Mouse (Mus musculus) heart, adult 10 weeks (tissue): ENCODE data around the gene Soga3. TPM values are rescaled to one million over a fixed set of nuclear protein-coding genes. Genes with fewer than 3 reads are reported as not detected.

Experiments
- polyA plus RNA-seq: library from polyadenylated mRNA; stranded (reverse); fragments of 350-450 nt; fragmentation: Illumina TruSeq; extraction: RNeasy Lipid Tissue Mini Kit (QIAGEN cat#74804); gene quantifications from one replicate; pipeline ENCODE4 v1.2.3, GENCODE M21; 2014; ENCODE audit warnings: low read depth, low replicate concordance

Soga3 gene
- polyA plus RNA-seq = not detected

GRCm38 (mm10) chr10:29143566-29144335 is at the start of gene Soga3:
Soga3 (plus strand) TSS chr10:29143839.

GRCm38 (mm10) chr10:29198642-29199041 is 55.0 kb downstream of the Soga3 start, which contains the start of gene Gm49353:
Gm49353 (plus strand) TSS chr10:29198954.

DNA sequence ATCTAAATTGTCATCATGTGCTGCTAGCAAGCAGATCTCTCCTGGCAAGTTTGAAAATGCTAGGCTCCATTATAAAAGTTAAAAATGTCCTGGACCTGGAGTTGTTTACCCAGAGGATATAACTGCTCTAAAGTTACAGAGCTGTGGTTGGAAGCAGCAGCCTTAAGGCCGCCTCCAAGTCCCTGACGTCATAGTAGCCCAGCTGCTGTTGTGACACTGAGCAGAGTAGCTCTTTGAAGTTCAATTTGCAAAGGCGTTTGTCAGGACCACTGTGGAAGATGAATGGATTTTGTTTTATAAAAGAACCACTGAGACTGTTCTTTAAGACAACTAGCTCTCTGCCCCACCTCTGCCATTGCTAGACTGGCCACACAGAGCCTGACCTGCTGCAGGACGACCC is 67.8 kb downstream of the Soga3 start, which contains the start of gene 9330159F19Rik:
Gene 9330159F19Rik (plus strand): TSS at position 154 of the 400 bp plus-strand sequence.

Other genes with a start within 250 kb of the Soga3 start
- not detected for gene 2310057J18Rik, start 157.5 kb upstream of the Soga3 start, polyA plus RNA-seq
- not detected for gene Gm49353, start 55.1 kb downstream of the Soga3 start, polyA plus RNA-seq
- gene 9330159F19Rik, start 67.8 kb downstream of the Soga3 start, polyA plus RNA-seq = 0.16 TPM
- gene Echdc1, start 169.3 kb downstream of the Soga3 start, polyA plus RNA-seq = 29.4 TPM
- 55.0 TPM for gene Rnf146, start 218.6 kb downstream of the Soga3 start, polyA plus RNA-seq